Mouse (Mus musculus): Measurements from ENCODE around the gene Pcnp.

DNA sequence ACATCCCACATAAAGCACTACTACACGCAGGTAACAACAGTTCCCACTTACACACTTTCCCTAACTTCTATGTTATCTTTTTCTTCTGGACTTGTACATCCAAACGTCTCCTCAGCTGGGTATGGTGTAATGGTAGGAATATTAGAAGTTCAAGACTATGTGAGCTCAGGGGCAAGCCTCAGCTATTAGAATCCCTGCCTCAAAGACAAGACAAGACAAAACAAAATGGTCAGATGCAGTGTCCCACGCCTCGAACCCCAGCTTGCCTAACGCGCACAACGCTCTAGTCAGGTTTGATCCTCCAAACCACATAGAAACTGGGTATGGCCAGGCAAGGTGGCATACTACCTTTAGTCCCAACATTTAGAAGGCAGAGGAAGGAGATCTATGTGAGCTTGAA, 9.9 kb downstream of the Pcnp start:
- no peak for TF ChIP-seq CTCF (IDR thresholded peaks at IDR 0.05; ENCODE audit: low read depth)
- no peak for TF ChIP-seq EP300 (optimal IDR thresholded peaks at IDR 0.05)
